Mouse (Mus musculus): ENCODE results near the gene Ergic2. TPM values are rescaled to one million over a fixed set of nuclear protein-coding genes. Genes with fewer than 3 reads are reported as not detected.

Ergic2 gene
- polyA plus RNA-seq, 1 experiment from 2014 or later = 245 TPM

DNA sequence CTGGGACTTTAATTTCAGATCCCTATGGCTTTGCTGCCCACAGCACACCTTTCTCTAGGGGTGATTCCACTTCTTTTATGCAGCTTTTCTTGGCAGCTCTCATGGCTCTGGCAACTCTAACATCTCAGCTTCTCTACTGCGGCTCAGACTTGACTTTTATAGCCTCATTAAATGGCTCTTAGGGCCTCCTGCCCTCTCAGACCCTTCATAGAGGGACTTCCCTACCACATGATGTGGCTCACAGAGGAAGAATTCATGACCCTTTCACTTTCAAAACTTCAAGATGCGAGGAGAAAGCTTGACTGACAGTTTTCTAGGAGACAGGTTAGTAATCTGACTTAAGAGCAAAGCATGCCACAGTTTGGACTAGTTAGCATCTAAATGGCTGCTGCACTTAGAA is 10.5 kb upstream of the Ergic2 start:
- Histone ChIP-seq H3K27me3 (ENCODE audit: control insufficient read depth, insufficient read depth, low read length) (no peaks in the 10 kb centered on the region), H3K9me3 (ENCODE audit: control insufficient read depth, low read length) (no peaks in the 10 kb centered on the region), H3K4me3 (ENCODE audit: low read length) (no peak overlapping the region), H3K9ac (ENCODE audit: low read depth, low read length) (no peak overlapping the region), H3K4me1 (ENCODE audit: control insufficient read depth, insufficient read depth, low read length) (no peaks in the 10 kb centered on the region), H3K4me2 (replicated peaks; ENCODE audit: low read depth, low read length) (no peak overlapping the region), H3K36me3 (ENCODE audit: control insufficient read depth, insufficient read depth, low read length) (no peaks in the 10 kb centered on the region), H3K27ac (ENCODE audit: low read depth, low read length) (no peak overlapping the region)
- WGBS = 19% methylated on average over 2 of the region's 2 CpGs
- no peak for ATAC-seq (ENCODE audit: low FRiP score, low TSS enrichment)

DNA sequence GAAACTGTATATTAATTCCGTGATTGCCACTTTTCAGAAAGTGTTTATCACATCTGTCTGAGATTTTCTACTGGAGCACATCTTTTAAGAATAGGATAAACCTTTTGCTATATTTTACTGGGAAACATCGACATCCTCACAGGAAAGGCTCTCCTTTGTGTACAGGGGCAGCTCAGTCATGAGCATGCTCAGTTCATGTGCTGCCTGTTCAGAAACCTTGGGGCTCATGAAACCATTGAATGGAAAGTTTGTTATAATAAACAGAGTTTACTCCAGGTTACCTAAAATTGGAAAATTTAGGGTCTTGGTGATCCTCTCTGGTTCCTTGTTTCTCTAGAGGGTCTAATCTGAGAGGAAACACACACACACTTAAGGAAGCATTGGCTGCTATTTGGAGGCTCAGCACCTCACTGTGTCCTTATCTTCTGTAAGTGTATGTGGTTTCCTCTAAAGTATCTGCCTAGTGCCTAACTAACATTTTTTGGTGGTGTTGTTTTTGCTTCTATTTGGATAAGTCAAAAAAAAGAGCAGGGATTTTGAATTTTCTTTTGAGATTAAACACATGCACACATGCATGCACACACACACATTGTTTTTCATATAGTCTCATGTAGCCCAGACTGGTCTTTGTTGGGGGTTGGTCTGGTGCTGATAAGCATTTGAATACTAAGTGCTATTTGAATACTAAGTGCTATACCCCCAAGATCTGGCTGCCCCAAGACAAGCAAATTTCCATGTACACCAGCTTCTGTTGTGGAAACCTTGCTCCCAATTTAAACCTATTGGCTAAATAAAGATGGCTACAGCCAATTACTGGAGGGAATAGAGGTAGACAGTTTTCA is 6.3 kb upstream of the Ergic2 start:
- H3K27ac ChIP-seq (ENCODE audit: low read depth, low read length) = no peak overlapping the region
- H3K4me3 ChIP-seq (ENCODE audit: low read length) = no peak overlapping the region
- H3K9ac ChIP-seq (ENCODE audit: low read depth, low read length) = no peak overlapping the region
- no peaks in the 10 kb centered on the region for H3K9me3 ChIP-seq (ENCODE audit: control insufficient read depth, low read length)
- H3K27me3 ChIP-seq (ENCODE audit: control insufficient read depth, insufficient read depth, low read length) = no peaks in the 10 kb centered on the region
- no peaks in the 10 kb centered on the region for H3K36me3 ChIP-seq (ENCODE audit: control insufficient read depth, insufficient read depth, low read length)
- no peaks in the 10 kb centered on the region for H3K4me1 ChIP-seq (ENCODE audit: control insufficient read depth, insufficient read depth, low read length)
- 90% methylated on average over 2 of the region's 2 CpGs for WGBS
- H3K4me2 ChIP-seq (replicated peaks; ENCODE audit: low read depth, low read length) = no peak overlapping the region
- no peak for ATAC-seq (ENCODE audit: low FRiP score, low TSS enrichment)

DNA sequence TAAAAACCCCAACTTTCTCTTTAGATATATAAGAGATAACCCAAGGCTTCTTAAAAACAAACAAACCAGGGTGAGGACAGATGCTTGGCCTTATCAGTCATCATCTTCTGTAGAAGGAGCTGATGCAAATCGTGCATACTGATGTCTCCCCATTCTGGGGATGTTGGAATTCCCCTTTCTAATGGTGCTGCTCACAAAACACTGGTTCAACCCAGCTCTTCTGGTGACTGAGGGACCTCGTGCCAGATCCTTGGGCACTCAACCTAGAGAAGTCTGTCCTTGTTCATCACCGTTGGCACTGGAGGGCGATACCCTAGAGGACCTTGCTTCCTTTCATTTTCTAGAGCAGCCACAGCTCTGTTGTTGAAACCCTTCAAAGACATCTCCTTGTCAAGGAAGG is 4.6 kb upstream of the Ergic2 start:
- no peaks in the 10 kb centered on the region for H3K36me3 ChIP-seq (ENCODE audit: control insufficient read depth, insufficient read depth, low read length)
- no peak overlapping the region for H3K4me2 ChIP-seq (replicated peaks; ENCODE audit: low read depth, low read length)
- H3K27ac ChIP-seq (ENCODE audit: low read depth, low read length) = no peak overlapping the region
- no peak overlapping the region for H3K9ac ChIP-seq (ENCODE audit: low read depth, low read length)
- WGBS = 96% methylated on average over 4 of the region's 4 CpGs
- no peak overlapping the region for H3K4me3 ChIP-seq (ENCODE audit: low read length)
- no peak for ATAC-seq (ENCODE audit: low FRiP score, low TSS enrichment)
- H3K4me1 ChIP-seq (ENCODE audit: control insufficient read depth, insufficient read depth, low read length) = peaks cover 5% of the 10 kb centered on the region; the same call in 1 of the 2 replicates
- no peaks in the 10 kb centered on the region for H3K27me3 ChIP-seq (ENCODE audit: control insufficient read depth, insufficient read depth, low read length)
- H3K9me3 ChIP-seq (ENCODE audit: control insufficient read depth, low read length) = no peaks in the 10 kb centered on the region

DNA sequence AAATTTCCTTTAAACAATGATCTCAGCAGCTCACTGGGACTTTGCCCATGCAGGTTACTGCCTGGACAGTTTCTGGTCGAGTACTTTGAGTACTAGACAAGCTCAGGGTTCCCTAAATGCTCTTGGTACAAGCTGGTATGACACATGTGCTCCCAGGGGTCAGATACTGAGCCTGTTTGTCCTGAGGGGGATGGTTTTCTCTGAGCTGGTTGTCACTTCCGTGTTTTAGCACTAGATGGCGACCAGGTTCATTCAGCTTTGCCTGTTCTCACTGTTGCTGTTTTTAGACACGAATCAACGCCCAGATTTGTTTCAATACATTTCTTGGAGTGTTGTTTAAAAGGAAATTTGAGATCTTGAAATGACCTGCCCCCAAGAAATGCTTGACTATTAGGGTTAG is 2.6 kb upstream of the Ergic2 start:
- peaks cover 5% of the 10 kb centered on the region; the same call in 1 of the 2 replicates for H3K4me1 ChIP-seq (ENCODE audit: control insufficient read depth, insufficient read depth, low read length)
- H3K27ac ChIP-seq (ENCODE audit: low read depth, low read length) = no peak overlapping the region
- no peaks in the 10 kb centered on the region for H3K27me3 ChIP-seq (ENCODE audit: control insufficient read depth, insufficient read depth, low read length)
- no peak for ATAC-seq (ENCODE audit: low FRiP score, low TSS enrichment)
- no peaks in the 10 kb centered on the region for H3K36me3 ChIP-seq (ENCODE audit: control insufficient read depth, insufficient read depth, low read length)
- no peak overlapping the region for H3K9ac ChIP-seq (ENCODE audit: low read depth, low read length)
- H3K4me2 ChIP-seq (replicated peaks; ENCODE audit: low read depth, low read length) = no peak overlapping the region
- WGBS = 9% methylated on average over 5 of the region's 5 CpGs
- no peak overlapping the region for H3K4me3 ChIP-seq (ENCODE audit: low read length)
- H3K9me3 ChIP-seq (ENCODE audit: control insufficient read depth, low read length) = no peaks in the 10 kb centered on the region

DNA sequence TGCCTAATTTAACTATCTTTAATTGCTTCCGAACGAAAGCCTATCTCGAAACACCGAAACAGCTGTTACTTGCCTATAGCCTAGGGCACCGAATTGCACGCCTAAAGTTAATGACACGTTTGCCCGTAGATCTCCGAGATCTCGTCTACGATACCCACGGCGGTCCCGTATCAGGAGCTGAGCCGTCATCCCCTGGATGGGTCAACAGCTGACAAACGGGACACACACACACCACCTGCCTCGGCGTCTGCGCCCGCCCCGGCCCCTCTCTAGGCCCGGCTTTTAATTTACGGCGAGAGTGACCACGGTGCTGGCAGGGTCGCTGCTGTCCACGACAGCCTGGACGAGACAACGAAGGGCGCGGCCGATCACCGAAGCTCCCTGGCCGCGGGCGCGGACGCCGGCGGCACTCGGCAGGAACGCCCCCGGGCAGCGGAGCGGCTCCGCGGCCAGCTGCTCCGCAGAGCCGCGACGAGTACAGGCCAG is 740 bp downstream of the Ergic2 start:
- H3K4me1 ChIP-seq (ENCODE audit: control insufficient read depth, insufficient read depth, low read length) = peaks cover 5% of the 10 kb centered on the region; the same call in 1 of the 2 replicates
- no peaks in the 10 kb centered on the region for H3K36me3 ChIP-seq (ENCODE audit: control insufficient read depth, insufficient read depth, low read length)
- H3K4me3 ChIP-seq (ENCODE audit: low read length) = peak overlapping the region; percentile 84
- peak overlapping the region; percentile 63; the same call in 1 of the 2 replicates for H3K27ac ChIP-seq (ENCODE audit: low read depth, low read length)
- H3K9me3 ChIP-seq (ENCODE audit: control insufficient read depth, low read length) = no peaks in the 10 kb centered on the region
- H3K4me2 ChIP-seq (replicated peaks; ENCODE audit: low read depth, low read length) = peak overlapping the region; percentile 75
- H3K27me3 ChIP-seq (ENCODE audit: control insufficient read depth, insufficient read depth, low read length) = no peaks in the 10 kb centered on the region
- H3K9ac ChIP-seq (ENCODE audit: low read depth, low read length) = peak overlapping the region; percentile 80
- WGBS = under 1% methylated on average over 51 of the region's 51 CpGs
- no peak; the same call in 1 of the 2 replicates for ATAC-seq (ENCODE audit: low FRiP score, low TSS enrichment)

DNA sequence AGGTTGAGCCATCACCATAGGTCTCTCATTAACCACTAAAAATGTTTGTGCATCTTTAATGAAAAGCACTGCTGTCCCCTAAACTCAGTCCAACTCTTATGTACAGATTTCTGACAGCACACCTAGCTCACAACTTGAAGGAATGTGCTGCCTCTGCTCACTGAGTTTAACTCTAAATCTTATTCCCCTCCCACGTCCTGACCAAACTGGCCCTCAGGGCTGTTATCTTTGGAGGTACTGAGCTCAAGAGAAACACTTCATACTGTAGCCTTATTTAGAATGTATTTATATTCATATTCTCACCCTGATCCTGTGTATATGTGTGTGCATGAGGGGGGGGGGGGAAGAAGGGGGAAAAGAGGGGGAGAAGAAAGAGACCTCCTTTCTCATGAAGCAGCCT is 4.7 kb downstream of the Ergic2 start:
- no peak overlapping the region for H3K4me3 ChIP-seq (ENCODE audit: low read length)
- no peaks in the 10 kb centered on the region for H3K27me3 ChIP-seq (ENCODE audit: control insufficient read depth, insufficient read depth, low read length)
- no peaks in the 10 kb centered on the region for H3K9me3 ChIP-seq (ENCODE audit: control insufficient read depth, low read length)
- no peaks in the 10 kb centered on the region for H3K4me1 ChIP-seq (ENCODE audit: control insufficient read depth, insufficient read depth, low read length)
- H3K27ac ChIP-seq (ENCODE audit: low read depth, low read length) = no peak overlapping the region
- ATAC-seq (ENCODE audit: low FRiP score, low TSS enrichment) = no peak
- no peak overlapping the region for H3K9ac ChIP-seq (ENCODE audit: low read depth, low read length)
- WGBS = 63% methylated on average over 1 of the region's 1 CpGs
- H3K4me2 ChIP-seq (replicated peaks; ENCODE audit: low read depth, low read length) = no peak overlapping the region
- H3K36me3 ChIP-seq (ENCODE audit: control insufficient read depth, insufficient read depth, low read length) = peaks cover 18% of the 10 kb centered on the region

DNA sequence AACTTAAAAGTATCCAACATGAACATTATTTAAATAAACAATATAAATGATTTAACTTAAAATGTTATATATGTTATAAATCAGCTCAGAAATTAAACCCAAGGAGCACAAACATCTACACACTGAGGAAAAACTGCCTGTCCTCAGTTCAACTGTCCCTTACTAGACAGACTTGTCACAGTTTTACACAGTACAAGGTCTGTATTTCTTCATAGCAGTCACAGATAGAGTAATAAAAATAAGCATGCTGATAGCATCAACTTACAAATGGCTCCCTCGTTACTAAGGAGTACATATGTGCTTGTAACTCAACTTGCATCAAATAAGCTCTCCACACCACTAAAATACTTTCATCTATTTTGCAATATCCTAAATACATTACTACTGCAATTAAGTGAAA is 7.0 kb downstream of the Ergic2 start:
- no peaks in the 10 kb centered on the region for H3K4me1 ChIP-seq (ENCODE audit: control insufficient read depth, insufficient read depth, low read length)
- no peak for ATAC-seq (ENCODE audit: low FRiP score, low TSS enrichment)
- no peak overlapping the region for H3K9ac ChIP-seq (ENCODE audit: low read depth, low read length)
- H3K27me3 ChIP-seq (ENCODE audit: control insufficient read depth, insufficient read depth, low read length) = no peaks in the 10 kb centered on the region
- H3K36me3 ChIP-seq (ENCODE audit: control insufficient read depth, insufficient read depth, low read length) = peaks cover 36% of the 10 kb centered on the region
- H3K9me3 ChIP-seq (ENCODE audit: control insufficient read depth, low read length) = no peaks in the 10 kb centered on the region
- no peak overlapping the region for H3K27ac ChIP-seq (ENCODE audit: low read depth, low read length)
- H3K4me2 ChIP-seq (replicated peaks; ENCODE audit: low read depth, low read length) = no peak overlapping the region
- no peak overlapping the region for H3K4me3 ChIP-seq (ENCODE audit: low read length)
- 73% methylated on average over 1 of the region's 1 CpGs for WGBS

DNA sequence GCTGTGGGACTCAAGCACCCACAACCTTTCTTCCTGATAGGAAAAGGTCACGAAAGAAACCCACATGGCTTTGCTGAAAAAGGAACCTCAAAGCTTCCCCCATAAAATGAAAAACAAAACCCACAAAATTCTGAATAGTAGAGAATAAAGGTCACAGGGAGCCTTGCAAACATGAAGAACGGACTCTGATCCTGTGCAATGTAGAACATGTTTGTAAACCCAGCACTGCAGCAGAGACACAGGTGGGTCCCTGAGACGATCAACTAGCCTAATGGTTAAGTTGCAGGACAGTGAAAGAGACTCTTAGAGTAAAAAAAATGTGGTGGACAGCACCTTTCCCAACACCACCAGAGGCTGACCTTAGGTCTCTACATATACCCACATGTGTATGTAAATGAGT is 12.4 kb downstream of the Ergic2 start:
- H3K27ac ChIP-seq (ENCODE audit: low read depth, low read length) = no peak overlapping the region
- WGBS = 84% methylated on average over 3 of the region's 3 CpGs
- ATAC-seq (ENCODE audit: low FRiP score, low TSS enrichment) = no peak

DNA sequence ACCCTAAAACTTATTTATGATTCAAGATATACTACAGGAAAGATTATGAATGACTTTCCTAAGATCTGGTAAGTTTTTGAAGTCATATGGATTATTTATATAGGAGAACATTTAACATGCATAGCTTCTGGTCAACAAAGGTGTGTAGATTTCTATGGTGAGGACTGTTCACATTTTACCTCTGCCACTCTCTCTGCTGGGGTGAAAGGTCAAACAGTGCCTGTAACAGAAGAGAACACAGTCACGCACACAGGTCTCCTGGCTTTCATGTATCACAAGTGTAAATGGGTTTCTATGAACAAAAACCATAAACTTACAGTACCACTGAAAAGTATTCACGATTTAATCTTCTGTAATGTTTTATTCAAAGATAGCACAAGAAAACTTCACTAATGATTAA is 13.0 kb downstream of the Ergic2 start:
- Histone ChIP-seq H3K9ac (ENCODE audit: low read depth, low read length) (no peak overlapping the region), H3K4me2 (replicated peaks; ENCODE audit: low read depth, low read length) (no peak overlapping the region), H3K27me3 (ENCODE audit: control insufficient read depth, insufficient read depth, low read length) (no peaks in the 10 kb centered on the region), H3K36me3 (ENCODE audit: control insufficient read depth, insufficient read depth, low read length) (peaks cover 68% of the 10 kb centered on the region), H3K27ac (ENCODE audit: low read depth, low read length) (no peak overlapping the region), H3K4me1 (ENCODE audit: control insufficient read depth, insufficient read depth, low read length) (no peaks in the 10 kb centered on the region), H3K4me3 (ENCODE audit: low read length) (no peak overlapping the region), H3K9me3 (ENCODE audit: control insufficient read depth, low read length) (no peaks in the 10 kb centered on the region)
- no peak for ATAC-seq (ENCODE audit: low FRiP score, low TSS enrichment)
- WGBS = 78% methylated on average over 2 of the region's 2 CpGs

More for the DNA sequence above, 12.4 kb downstream of the Ergic2 start:
- Histone ChIP-seq H3K4me3 (ENCODE audit: low read length) (no peak overlapping the region), H3K27me3 (ENCODE audit: control insufficient read depth, insufficient read depth, low read length) (no peaks in the 10 kb centered on the region), H3K36me3 (ENCODE audit: control insufficient read depth, insufficient read depth, low read length) (peaks cover 64% of the 10 kb centered on the region), H3K9me3 (ENCODE audit: control insufficient read depth, low read length) (no peaks in the 10 kb centered on the region), H3K4me1 (ENCODE audit: control insufficient read depth, insufficient read depth, low read length) (no peaks in the 10 kb centered on the region), H3K9ac (ENCODE audit: low read depth, low read length) (no peak overlapping the region), H3K4me2 (replicated peaks; ENCODE audit: low read depth, low read length) (no peak overlapping the region)
